Mouse (Mus musculus) CD4-positive, CD25-positive, alpha-beta regulatory T cell, adult 4 months (primary cell): ENCODE data around the gene Sergef. TPM values are rescaled to one million over a fixed set of nuclear protein-coding genes. Genes with fewer than 3 reads are reported as not detected.
"Not testable (repeated sequence)": the region's sequence is repeated elsewhere in the genome, so short reads cannot be mapped to it uniquely, and the experiment has no call there.

Experiments used
- ATAC-seq: one replicate; pipeline ENCODE4 v1.8.0; 2017
- polyA plus RNA-seq, 2 experiments: library from polyadenylated mRNA; unstranded; fragments of 100-300 nt; shearing (Covaris generic); gene quantifications; one replicate each; pipeline ENCODE4 v1.2.1; 2017

Gene Sergef
- polyA plus RNA-seq, result 10 to 100 TPM; 20.2 to 25.5 TPM

GRCm38 (mm10) chr7:46639692-46640031, at the start of gene Sergef:
TSS of gene Sergef (minus strand) at chr7:46639807.
- peak; percentile 96 for ATAC-seq

GRCm38 (mm10) chr7:46686827-46687226, 47.2 kb upstream of the Sergef start:
- ATAC-seq, result no peak

- ATAC-seq, result no peak
Observed at GRCm38 (mm10) chr7:46680732-46681131, 41.1 kb upstream of the Sergef start.

- not testable (repeated sequence) for ATAC-seq
Observed at GRCm38 (mm10) chr7:46679044-46679443, 39.4 kb upstream of the Sergef start.

- ATAC-seq, result no peak
Observed at GRCm38 (mm10) chr7:46678417-46678816, 38.8 kb upstream of the Sergef start.

- no peak for ATAC-seq
Observed at GRCm38 (mm10) chr7:46676808-46677360, 37.3 kb upstream of the Sergef start.

- ATAC-seq, result no peak
Observed at GRCm38 (mm10) chr7:46675886-46676285, 36.3 kb upstream of the Sergef start.

- ATAC-seq, result no peak
Observed at GRCm38 (mm10) chr7:46675061-46675460, 35.5 kb upstream of the Sergef start.

- ATAC-seq, result no peak
Observed at GRCm38 (mm10) chr7:46672160-46672672, 32.6 kb upstream of the Sergef start, which contains the start of gene Tph1. TSS of gene Tph1 (minus strand) at chr7:46672537.

GRCm38 (mm10) chr7:46667256-46667655, 27.6 kb upstream of the Sergef start:
- ATAC-seq, result no peak

GRCm38 (mm10) chr7:46665236-46665635, 25.6 kb upstream of the Sergef start:
- no peak for ATAC-seq

GRCm38 (mm10) chr7:46661591-46662090, 22.0 kb upstream of the Sergef start:
- no peak for ATAC-seq

- ATAC-seq, result no peak
Observed at GRCm38 (mm10) chr7:46652279-46652678, 12.7 kb upstream of the Sergef start.

GRCm38 (mm10) chr7:46650231-46650630, 10.6 kb upstream of the Sergef start:
- not testable (repeated sequence) for ATAC-seq

- ATAC-seq, result no peak
Observed at GRCm38 (mm10) chr7:46648431-46649140, 9.0 kb upstream of the Sergef start.

GRCm38 (mm10) chr7:46643172-46643571, 3.6 kb upstream of the Sergef start:
- ATAC-seq, result no peak

GRCm38 (mm10) chr7:46640062-46640461, 455 bp upstream of the Sergef start:
- peak; percentile 28 for ATAC-seq

- ATAC-seq, result peak; percentile 2
Observed at GRCm38 (mm10) chr7:46638889-46639691, 517 bp downstream of the Sergef start.

- no peak for ATAC-seq
Observed at GRCm38 (mm10) chr7:46628375-46628975, 11.1 kb downstream of the Sergef start.

GRCm38 (mm10) chr7:46623979-46624378, 15.6 kb downstream of the Sergef start:
- no peak for ATAC-seq

- ATAC-seq, result no peak
Observed at GRCm38 (mm10) chr7:46618416-46619110, 21.0 kb downstream of the Sergef start.

- ATAC-seq, result no peak
Observed at GRCm38 (mm10) chr7:46616429-46617005, 23.1 kb downstream of the Sergef start.
